In genomic region chr10:10558337-10558711, GRCm38 (mm10) we compare ENCODE assay signal across 9 mouse cellular contexts. TPM values are rescaled to one million over a fixed set of nuclear protein-coding genes. Genes with fewer than 3 reads are reported as not detected.
DNase-seq lines count a peak whose midpoint lies in the region; ATAC-seq and TF ChIP-seq lines count a peak whose summit lies in the region.
"Had no signal": no experiment of that assay in that cellular context is flagged by ENCODE, and none has a peak within 500 bp of the region (broad histone marks: within the 10 kb centered on the region; RNA-seq: fewer than 3 reads in every experiment).

No protein-coding gene starts in this region.

- H3K9ac ChIP-seq in kidney, embryonic 16.5 days (replicated peaks; ENCODE audit: low read length), result no peak overlapping the region
- H3K9ac ChIP-seq in forebrain, embryonic 11.5 days (ENCODE audit: low read length), result no peak overlapping the region
- H3K9ac ChIP-seq in neural tube, embryonic 13.5 days, result peak overlapping the region; percentile 69; the same call in 1 of the 2 replicates

- TF ChIP-seq POLR2A in kidney, adult 2 months (IDR thresholded peaks at IDR 0.05; ENCODE audit: low read depth, low read length), result no peak

- 38% methylated on average over 5 of the region's 5 CpGs for whole genome bisulfite sequencing in kidney, embryonic 16.5 days
- WGBS in kidney, adult 2 months, result 34% methylated on average over 5 of the region's 5 CpGs
- WGBS in forebrain, embryonic 11.5 days, result 39% methylated on average over 5 of the region's 5 CpGs
- 40% methylated on average over 5 of the region's 5 CpGs for WGBS in limb, embryonic 10.5 days
- 35% methylated on average over 5 of the region's 5 CpGs for WGBS in neural tube, embryonic 13.5 days

- H3K4me3 ChIP-seq in kidney, embryonic 16.5 days (ENCODE audit: low read length), result peak overlapping the region; percentile 73
- no peak overlapping the region for H3K4me3 ChIP-seq in kidney, adult 2 months (ENCODE audit: insufficient read depth, low read depth, low read length)
- H3K4me3 ChIP-seq in forebrain, embryonic 11.5 days (ENCODE audit: low read depth, low read length), result peak overlapping the region; percentile 62
- H3K4me3 ChIP-seq in limb, embryonic 10.5 days, result peak overlapping the region; percentile 72
- H3K4me3 ChIP-seq in neural tube, embryonic 13.5 days, result peak overlapping the region; percentile 66

- H3K27me3 ChIP-seq in kidney, embryonic 16.5 days (ENCODE audit: insufficient read depth, low read length), result no peaks in the 10 kb centered on the region
- no peaks in the 10 kb centered on the region for H3K27me3 ChIP-seq in kidney, adult 2 months (replicated peaks; ENCODE audit: control insufficient read depth, insufficient read depth, low read length)
- H3K27me3 ChIP-seq in forebrain, embryonic 11.5 days (ENCODE audit: control insufficient read depth, insufficient read depth, low read length), result no peaks in the 10 kb centered on the region
- no peaks in the 10 kb centered on the region for H3K27me3 ChIP-seq in limb, embryonic 10.5 days (ENCODE audit: low read depth, poor library complexity, severe bottlenecking)
- 0 out of 2 replicates have a peak, but pooled peaks cover 11% of the 10 kb centered on the region for H3K27me3 ChIP-seq in neural tube, embryonic 13.5 days

- no peaks in the 10 kb centered on the region for H3K36me3 ChIP-seq in kidney, embryonic 16.5 days (ENCODE audit: insufficient read depth, low read length)
- no peaks in the 10 kb centered on the region for H3K36me3 ChIP-seq in kidney, adult 2 months (ENCODE audit: control insufficient read depth, insufficient read depth, low read length)
- no peaks in the 10 kb centered on the region for H3K36me3 ChIP-seq in forebrain, embryonic 11.5 days (ENCODE audit: control insufficient read depth, insufficient read depth, low read length)
- no peaks in the 10 kb centered on the region for H3K36me3 ChIP-seq in limb, embryonic 10.5 days
- no peaks in the 10 kb centered on the region for H3K36me3 ChIP-seq in neural tube, embryonic 13.5 days

- H3K9me3 ChIP-seq in kidney, embryonic 16.5 days (ENCODE audit: low read length), result no peaks in the 10 kb centered on the region
- H3K9me3 ChIP-seq in forebrain, embryonic 11.5 days (ENCODE audit: control insufficient read depth, low read length), result no peaks in the 10 kb centered on the region
- H3K9me3 ChIP-seq in limb, embryonic 10.5 days (replicated peaks), result no peaks in the 10 kb centered on the region
- H3K9me3 ChIP-seq in neural tube, embryonic 13.5 days, result no peaks in the 10 kb centered on the region

- peak; percentile 6; the same call in 1 of the 2 replicates for ATAC-seq in kidney, embryonic 16.5 days (ENCODE audit: low FRiP score, low TSS enrichment)
- peak; percentile 32; the same call in 1 of the 2 replicates for ATAC-seq in forebrain, embryonic 11.5 days (replicated peaks; ENCODE audit: low FRiP score)
- peak; percentile 55; the same call in 1 of the 2 replicates for ATAC-seq in neural tube, embryonic 13.5 days (ENCODE audit: low read depth)

- TF ChIP-seq CTCF in kidney, adult 2 months (conservative IDR thresholded peaks at IDR 0.05; ENCODE audit: insufficient read depth, insufficient read length, low read depth, low read length), result no peak

- no peaks in the 10 kb centered on the region for H3K4me1 ChIP-seq in kidney, embryonic 16.5 days (ENCODE audit: insufficient read depth, low read length)
- peaks cover 10% of the 10 kb centered on the region for H3K4me1 ChIP-seq in kidney, adult 2 months (ENCODE audit: control insufficient read depth, insufficient read depth, low read length)
- 0 out of 2 replicates have a peak, but pooled peaks cover 1% of the 10 kb centered on the region for H3K4me1 ChIP-seq in forebrain, embryonic 11.5 days (replicated peaks; ENCODE audit: control insufficient read depth, insufficient read depth, low read length)
- H3K4me1 ChIP-seq in limb, embryonic 10.5 days, result peaks cover 7% of the 10 kb centered on the region
- H3K4me1 ChIP-seq in neural tube, embryonic 13.5 days (replicated peaks), result peaks cover 9% of the 10 kb centered on the region; the same call in 1 of the 2 replicates

- no peak overlapping the region for H3K27ac ChIP-seq in kidney, embryonic 16.5 days (ENCODE audit: low read length)
- H3K27ac ChIP-seq in kidney, adult 2 months (ENCODE audit: insufficient read depth, low read depth, low read length), result no peak overlapping the region
- no peak overlapping the region for H3K27ac ChIP-seq in forebrain, embryonic 11.5 days (ENCODE audit: low read depth, low read length)
- no peak overlapping the region for H3K27ac ChIP-seq in limb, embryonic 10.5 days
- no peak overlapping the region for H3K27ac ChIP-seq in neural tube, embryonic 13.5 days (replicated peaks)

- no peak for DNase-seq in kidney, adult 2 months
- DNase-seq in forebrain, embryonic 11.5 days (ENCODE audit: low spot score), result no peak
- no peak for DNase-seq in limb, embryonic 10.5 days (ENCODE audit: low spot score)
- DNase-seq in adrenal gland, postnatal 14 days, result no peak
- no peak for DNase-seq in kidney, postnatal 14 days
- DNase-seq in gastrocnemius, postnatal 4 days (ENCODE audit: low spot score in 2 of 2), result no peak

- H3K4me2 ChIP-seq in kidney, embryonic 16.5 days (replicated peaks; ENCODE audit: low read depth, low read length), result peak overlapping the region; percentile 97
- peak overlapping the region; percentile 86; the same call in 1 of the 2 replicates for H3K4me2 ChIP-seq in forebrain, embryonic 11.5 days (ENCODE audit: low read depth, low read length, severe bottlenecking)
- peak overlapping the region; percentile 99 for H3K4me2 ChIP-seq in neural tube, embryonic 13.5 days

RNA-seq across cellular contexts. Expression of gene Rab32, which starts 0.3 kb away (rescaled TPM):
- polyA plus RNA-seq in kidney, embryonic 16.5 days (2015; fragmentation: Nextera tagmentation; extraction: Ambion mirVana), result 17.6 and 19.5 TPM in 2 replicates
- polyA plus RNA-seq in kidney, adult 2 months (2012; rRNA removed), result 6.1 and 9.1 TPM in 2 replicates
- 10.5 TPM in 2 replicates for polyA plus RNA-seq in forebrain, embryonic 11.5 days (2014; fragmentation: Nextera tagmentation; extraction: Ambion mirVana)
- polyA plus RNA-seq in limb, embryonic 10.5 days (2016; fragmentation: Nextera tagmentation; extraction: Ambion mirVana), result 10.2 and 21.0 TPM in 2 replicates
- polyA plus RNA-seq in neural tube, embryonic 13.5 days (2015; fragmentation: Nextera tagmentation; extraction: Ambion mirVana), result 4.9 and 7.8 TPM in 2 replicates
- 5.0 and 7.1 TPM in 2 replicates for total RNA-seq in adrenal gland, postnatal 14 days (2021)
- total RNA-seq in gastrocnemius, postnatal 4 days (2021), result 1 to 10 TPM; 5.5 to 6.0 TPM
- total RNA-seq: MEL had no signal
